Mouse (Mus musculus): ENCODE data around the gene Onecut3.

The Onecut3 gene

DNA sequence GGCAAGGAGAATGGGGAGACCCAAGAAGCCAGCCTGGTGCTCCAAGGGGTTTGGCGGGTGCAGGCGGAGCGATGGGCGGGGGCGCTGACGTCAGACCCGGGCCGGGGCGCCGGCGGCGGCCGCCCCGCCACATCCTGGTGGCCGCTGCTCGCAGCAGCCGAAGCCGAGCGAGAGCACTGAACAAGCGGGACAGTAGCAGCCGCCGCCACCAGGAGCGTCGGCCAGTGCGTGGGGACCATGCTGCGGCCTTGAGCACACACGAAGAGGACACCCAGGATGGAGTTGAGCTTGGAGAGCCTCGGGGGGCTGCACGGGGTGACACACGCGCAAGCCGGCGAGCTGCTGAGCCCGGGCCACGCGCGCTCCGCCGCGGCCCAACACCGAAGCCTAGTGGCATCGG lies at the start of gene Onecut3:
Onecut3 (plus strand) TSS at position 104 of the 400 bp plus-strand sequence.
- no peak for DNase-seq (ENCODE audit: low read depth, low spot score)

DNA sequence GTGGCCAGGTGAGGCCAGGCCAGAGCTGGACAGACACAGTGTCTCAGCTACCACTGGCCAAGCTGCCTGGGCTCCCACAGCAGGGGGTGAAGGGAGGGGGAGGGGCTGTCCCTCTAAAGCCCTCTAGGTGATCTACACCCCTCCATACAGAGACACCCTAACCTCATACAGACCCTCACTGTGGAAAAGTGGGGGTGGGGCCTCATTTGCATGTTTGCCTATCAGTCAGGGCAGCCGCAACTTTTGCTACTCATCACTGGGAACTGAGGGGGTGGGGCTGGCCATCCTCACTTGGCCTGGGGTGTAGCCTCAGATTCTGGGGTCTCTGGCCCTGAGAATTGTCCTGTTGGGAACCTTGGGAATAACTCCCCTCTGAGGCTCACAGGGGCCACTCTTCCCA lies 49.6 kb upstream of the Onecut3 start:
- no peak for DNase-seq (ENCODE audit: low read depth, low spot score)

DNA sequence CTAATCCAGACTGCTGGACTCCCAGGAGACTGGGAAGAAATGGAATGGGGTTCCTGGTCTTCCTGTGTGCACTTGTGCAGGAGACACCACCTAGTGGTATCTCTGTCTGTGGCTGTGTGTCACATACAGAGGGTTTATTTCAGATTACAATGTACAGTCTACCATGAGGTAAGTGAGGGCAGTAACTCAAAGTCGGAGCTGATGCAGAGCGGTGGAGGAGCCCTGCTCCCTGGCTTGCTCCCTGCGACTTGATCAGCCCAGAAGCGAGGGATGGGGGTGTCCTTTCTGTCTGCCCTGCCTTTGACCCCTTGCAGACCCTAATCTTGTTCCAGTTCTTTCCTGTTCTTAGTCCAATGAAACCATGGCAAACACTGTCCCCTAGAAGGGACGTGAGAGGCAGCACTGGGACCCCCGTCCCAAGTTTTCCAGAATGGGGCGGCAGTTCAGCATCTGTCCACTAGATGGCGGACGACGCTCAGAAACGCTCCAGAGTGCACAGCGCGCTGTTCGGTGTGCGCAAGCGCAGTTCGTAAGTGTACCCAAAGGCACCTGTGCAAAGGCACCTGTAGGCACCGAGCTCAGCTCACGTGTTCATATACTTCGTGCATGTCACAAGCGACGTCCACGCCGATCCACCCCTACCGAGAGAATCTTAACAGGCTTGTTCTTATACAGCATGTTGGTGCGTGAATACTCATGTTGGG lies 48.6 kb upstream of the Onecut3 start:
- DNase-seq (ENCODE audit: low read depth, low spot score) = peak; percentile 69

DNA sequence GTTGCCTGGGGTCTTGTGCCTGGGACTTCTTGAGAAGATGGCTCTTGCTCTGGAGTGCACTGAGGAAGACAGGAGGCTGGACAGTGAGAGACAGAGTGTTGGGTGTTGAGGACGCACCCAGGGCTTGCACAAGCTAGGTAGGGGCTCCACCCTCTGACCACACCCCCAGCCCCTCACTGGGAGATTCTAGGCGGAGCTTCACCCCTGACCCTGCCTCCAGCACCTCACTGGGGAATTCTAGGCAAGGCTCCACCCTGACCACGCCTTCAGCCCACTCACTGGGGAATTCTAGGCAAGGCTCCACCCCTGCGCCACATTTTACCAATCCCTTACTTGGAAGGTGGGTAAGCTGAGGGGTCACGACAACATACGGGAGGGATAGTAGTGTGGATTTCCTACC lies 44.0 kb upstream of the Onecut3 start:
- peak; percentile 75 for DNase-seq (ENCODE audit: low read depth, low spot score)

DNA sequence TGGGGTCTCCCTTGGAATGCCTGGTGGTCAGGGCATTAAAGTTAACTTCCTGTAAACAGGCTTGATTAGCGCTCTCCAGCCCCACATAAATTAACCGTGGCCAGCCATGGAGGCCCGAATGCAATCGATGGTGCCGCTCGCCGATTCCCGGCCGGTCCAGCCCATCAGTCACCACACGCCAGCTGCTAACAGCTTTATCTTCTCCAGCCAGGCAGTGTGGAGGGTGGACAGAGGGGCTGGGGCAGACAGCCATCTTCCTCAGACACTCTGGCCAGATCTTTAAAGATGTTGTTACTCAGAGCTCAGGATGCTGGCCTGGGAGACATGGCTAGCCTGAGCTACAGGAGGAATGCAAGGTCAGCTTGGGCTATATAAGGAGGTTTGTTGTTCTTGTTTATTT lies 41.0 kb upstream of the Onecut3 start:
- no peak for DNase-seq (ENCODE audit: low read depth, low spot score)

DNA sequence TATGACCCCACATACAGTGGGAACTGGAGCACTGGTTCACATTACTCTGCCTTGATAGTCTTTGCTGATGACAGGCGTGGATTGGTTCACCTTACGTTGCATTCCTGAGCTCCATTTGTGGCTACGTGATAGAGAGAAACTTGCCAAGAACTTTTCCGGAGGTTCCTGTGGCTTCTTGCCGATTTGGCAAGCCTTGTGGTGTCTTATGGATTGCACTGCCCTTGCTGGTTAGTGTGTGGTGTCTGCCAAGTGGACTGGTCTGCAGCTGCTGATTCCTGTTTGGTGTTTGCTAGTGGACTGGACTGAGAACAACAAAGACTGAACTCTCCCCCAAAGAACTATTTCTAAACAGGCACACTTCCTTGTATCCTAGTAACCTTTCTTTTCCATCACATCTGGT lies 39.9 kb upstream of the Onecut3 start:
- DNase-seq (ENCODE audit: low read depth, low spot score) = no peak

DNA sequence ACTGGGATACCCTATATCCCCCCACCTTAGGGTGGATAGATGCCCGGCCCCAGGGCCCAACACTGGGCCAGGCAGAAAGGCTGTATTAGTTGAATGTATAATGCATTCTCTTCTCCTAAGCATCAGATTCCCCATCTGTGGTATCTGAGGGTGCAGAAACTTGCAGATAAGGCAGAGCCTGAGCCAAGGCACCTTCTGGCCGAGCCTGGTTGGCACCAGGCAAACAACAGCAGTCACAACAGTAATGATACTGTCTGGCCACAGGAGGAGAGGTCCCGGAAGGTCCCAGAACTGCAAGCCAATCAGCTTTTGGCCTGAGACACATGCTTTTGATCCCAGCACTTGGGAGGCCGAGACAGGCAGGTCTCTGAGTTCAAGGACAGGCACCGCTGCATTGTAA lies 38.9 kb upstream of the Onecut3 start:
- DNase-seq (ENCODE audit: low read depth, low spot score) = no peak

DNA sequence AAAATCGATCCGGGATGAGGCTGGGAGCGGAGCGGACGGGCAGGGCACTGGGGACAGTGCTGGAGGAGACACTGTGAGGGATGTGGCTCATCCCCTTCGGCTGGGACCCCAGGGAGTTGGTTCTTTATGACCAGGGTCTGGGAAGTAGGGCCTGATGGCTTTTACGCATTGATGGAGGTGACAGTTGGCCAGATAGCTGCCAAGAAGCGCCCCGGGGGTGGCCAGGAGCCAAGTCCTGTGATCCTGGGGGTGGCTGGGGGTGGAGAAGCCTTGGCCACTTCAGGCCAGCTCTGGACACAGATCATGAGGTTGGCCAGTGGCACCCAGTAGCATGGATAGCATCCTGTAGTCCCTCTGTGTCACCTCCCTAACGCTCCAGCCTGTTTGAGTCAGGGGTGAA lies 35.4 kb upstream of the Onecut3 start:
- DNase-seq (ENCODE audit: low read depth, low spot score) = no peak

DNA sequence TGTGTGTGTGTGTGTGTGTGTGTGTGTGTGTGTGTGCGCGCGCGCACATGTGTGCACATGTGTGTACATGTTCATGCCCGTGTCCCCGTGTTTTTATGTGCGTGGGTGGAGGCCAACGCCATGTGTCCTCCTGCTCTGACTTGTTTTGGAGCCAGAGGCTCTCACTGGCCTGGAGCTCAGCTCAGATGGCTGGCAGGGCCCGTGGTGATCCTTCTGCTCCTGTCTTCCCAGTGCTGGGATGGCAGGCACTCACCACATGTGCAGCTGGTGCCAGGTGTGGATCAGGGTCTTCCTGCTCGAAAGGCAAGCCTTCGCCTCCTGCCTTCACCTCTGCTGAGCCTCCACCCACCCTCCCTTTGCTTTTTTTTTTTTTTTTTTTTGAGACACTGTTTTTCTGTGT lies 35.0 kb upstream of the Onecut3 start:
- no peak for DNase-seq (ENCODE audit: low read depth, low spot score)

DNA sequence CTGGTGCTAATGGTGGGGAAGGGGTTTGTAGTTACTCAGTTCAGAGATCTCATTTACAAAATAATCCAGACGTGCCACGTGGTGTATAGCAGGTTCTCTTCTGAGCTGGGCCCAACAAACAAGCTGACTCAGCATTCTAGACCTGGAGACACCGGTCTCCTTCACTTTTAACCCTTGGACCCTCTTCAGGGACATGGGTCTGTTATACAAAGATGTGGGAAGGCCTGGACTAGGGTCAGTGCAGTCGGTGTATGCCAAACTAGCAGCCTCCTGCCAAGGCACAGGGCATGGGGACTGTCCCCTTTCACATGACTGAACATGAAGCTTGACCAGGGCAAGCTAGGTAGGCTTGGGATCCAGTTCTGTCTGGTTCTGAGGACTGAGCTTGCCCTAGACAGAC lies 34.3 kb upstream of the Onecut3 start:
- no peak for DNase-seq (ENCODE audit: low read depth, low spot score)

DNA sequence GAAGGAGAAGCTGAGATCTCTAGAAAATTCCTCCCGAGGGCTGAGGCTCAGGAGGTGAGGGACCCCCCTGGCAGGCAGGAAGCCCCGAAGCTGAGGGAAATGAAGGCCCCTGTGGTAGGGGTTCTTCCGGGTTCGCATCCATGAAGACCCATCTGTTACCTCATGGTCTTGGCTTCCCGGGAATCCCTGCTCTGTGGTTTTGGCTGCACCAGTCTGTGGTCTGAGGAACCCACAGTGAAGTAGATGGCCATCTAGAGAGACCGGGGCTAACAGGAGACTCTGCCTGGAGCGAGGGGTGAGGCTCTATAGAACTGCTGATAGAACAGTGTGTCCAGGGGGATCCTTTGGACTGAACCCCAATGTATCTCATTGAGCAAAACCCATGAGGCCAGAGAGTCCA lies 33.3 kb upstream of the Onecut3 start:
- no peak for DNase-seq (ENCODE audit: low read depth, low spot score)

DNA sequence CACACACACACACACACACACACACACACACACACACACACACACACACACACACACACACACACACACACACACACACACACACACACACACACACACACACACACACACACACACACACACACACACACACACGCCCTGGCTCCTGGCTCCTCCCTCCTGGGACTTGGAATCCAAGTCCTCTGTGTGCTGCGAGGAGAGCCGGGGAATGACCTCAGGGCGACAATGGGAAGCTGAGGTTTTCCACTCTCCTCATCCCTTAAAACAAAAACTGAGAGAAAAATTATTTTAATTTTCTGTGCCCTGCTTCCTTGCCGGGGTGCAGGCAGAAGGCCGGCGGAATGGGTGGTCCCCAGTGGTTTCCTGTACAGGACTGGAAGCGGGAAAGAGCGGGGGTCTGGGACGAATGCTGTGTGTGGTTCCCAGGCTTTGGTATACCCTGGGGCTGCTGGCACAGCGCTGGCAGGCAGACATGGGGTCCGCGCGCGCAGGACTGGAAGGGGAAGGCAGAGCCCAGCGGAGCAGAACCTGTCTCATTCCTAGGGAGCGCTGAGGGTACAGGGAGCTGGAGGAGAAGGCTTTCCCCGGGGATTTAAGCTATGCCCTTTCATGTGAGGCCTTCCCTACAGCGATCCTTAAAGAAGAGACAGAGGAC lies 30.1 kb upstream of the Onecut3 start:
- no peak for DNase-seq (ENCODE audit: low read depth, low spot score)

DNA sequence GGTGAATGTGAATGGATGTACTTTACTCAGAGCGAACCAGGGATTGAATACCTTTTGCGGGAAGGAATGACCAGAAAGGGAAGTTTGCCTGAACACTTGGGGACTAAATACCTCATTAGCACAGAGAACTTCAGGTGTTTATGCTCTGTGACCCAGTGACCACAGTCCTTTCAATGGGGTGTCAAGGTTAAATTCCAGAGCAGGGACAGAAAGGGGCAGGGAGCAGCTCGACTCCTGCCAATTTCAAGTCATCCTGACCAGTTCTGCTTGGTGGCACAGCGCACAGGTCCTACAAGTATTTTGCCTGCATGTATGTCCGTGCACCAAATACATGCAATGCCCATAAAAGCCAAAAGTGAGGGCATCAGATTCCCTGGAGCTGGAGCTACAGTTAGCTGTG lies 29.6 kb upstream of the Onecut3 start:
- no peak for DNase-seq (ENCODE audit: low read depth, low spot score)

DNA sequence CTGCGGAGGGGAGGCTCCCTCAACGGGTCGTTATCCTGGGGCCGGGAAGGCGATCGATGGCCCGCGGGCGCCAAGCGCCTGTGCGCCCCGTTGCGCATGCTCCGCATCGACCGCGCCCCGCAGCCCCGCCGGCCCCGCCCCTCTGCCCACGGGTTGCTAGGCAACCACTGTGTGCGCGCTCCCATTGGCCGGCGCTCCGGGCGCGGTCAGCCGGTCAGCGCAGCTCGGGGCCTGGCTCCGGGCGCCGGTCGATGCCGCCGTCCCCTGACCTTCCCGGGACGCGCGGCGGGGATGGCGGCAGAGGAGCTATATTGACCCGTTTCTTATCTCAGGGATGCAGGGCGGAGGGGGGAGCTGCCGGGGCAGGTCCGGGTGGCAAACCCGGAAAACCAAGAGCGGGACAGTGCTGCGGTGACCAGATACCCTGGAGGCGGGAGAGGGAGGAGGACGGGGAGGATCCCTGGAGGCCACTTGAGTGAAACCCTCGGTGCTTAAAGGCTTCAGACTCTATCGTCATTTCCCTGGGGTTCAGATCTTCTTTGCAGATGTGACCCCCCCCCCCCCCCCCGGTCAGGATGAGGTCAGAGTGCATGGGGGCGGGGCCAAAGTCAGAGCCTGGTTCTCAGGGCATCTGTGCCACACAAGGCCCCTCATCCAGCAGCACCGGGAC lies 19.2 kb upstream of the Onecut3 start:
- DNase-seq (ENCODE audit: low read depth, low spot score) = no peak

DNA sequence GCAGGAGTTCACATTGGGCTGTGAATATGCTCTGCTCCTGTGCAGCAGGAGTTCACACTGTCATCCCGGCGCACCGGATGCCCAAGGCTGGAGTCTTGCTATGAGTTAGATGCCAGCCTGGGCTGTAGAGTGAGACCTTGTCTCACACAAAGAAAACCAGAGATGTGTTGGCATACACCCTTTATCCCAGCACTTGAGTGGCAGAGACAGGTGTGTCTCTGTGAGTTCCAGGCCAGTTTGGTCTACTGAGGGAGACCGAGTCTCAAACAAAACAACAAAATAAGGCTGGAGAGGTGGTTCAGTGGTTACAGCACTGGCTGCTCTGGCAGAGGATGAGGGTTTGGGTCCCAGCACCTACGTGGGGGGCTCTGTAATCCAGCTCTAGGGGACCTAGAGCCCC lies 16.1 kb upstream of the Onecut3 start:
- DNase-seq (ENCODE audit: low read depth, low spot score) = no peak

DNA sequence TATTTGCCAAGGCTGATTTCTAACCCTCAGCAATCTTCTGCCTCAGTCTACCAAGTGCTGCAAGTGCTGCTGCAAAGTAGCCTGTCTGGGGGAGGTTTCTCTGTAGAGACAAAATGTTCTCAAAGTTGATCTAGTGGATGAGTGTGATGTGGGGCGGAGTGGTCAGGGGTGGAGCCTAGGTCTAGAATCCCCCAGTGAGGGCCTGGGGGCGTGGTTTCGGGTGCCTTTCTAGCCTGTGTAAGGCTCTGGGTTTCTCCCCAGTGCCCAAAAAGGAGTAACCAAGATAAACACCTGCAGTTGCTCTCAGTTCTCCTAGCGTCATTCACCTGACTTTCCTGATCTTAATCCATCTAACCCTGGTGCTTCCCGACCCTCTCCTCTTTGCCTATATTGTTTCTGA lies 13.6 kb upstream of the Onecut3 start:
- no peak for DNase-seq (ENCODE audit: low read depth, low spot score)

DNA sequence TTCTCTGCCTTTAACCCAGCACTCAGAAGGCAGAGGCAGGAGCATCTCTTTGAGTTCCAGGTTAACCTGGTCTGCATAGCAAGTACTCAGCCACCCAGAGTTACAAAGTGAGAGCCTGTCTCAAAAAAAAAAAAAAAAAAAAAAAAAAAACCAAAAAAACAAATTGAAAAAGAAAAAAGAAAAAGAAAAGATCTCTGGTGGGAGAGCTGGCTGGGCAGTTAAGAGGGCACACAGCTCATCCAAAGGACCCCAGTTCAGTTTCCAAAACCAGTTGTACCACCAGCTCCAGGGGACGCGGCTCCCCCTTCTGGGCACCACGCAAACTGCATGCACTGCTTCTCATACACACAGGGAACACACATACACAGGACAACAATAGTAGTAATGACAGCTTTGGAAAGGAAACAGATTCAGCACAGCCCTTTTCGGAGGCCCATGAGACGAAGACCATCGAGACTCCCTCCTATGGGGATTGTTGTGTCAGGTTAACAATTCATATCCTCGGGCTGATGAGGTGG lies 7.7 kb upstream of the Onecut3 start:
- no peak for DNase-seq (ENCODE audit: low read depth, low spot score)

DNA sequence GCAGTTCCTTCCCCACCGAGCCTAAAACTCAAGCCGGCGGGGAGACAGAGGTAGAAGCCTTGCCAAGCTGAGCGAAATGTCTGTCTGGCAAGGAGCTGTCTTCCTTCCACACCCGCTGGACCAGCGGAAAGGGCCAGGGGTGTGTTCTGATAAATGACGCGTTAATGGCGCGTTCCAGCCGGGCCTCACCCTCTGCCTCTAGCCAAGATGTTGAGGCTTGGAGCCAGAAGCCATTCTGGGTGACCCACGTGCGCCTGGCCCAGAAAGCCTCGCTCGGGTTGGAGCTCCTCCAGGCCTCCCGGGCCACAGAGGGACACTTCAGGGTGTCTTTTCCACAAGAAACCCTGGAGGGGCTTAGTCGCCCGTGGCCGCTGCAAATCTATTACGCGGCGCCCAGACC lies 4.6 kb upstream of the Onecut3 start:
- DNase-seq (ENCODE audit: low read depth, low spot score) = no peak

DNA sequence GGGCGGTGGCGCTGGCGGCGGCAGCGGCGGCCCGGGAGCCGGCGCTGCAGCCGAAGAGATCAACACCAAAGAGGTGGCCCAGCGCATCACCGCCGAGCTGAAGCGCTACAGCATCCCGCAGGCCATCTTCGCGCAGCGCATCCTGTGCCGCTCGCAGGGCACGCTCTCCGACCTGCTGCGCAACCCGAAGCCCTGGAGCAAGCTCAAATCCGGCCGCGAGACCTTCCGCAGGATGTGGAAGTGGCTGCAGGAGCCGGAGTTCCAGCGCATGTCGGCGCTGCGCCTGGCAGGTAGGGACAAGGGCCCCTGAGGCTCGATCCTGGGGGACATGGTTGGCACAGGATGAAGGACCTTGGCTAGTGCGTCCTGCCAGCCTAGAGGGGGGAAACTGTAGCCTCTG lies 1.3 kb downstream of the Onecut3 start:
- no peak for DNase-seq (ENCODE audit: low read depth, low spot score)

DNA sequence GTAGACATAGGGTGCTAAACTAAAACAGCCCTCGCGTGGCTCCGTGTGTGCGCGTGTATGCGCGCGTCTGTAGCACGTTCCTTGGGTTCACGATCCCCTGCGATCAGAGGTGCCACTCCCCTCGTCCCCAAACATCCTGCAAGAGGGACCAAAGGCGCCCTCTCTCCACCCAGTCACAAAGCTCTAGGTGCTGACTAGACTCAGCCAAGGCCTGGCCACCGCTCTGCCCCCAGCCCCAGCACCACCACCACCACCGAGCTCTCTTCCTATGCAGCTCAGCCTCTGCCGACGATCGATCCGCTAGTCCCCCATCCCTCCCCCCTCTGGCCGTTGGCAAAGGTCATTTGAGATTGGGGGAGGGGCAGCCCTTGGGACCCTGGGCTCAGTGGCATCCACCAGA lies 1.8 kb downstream of the Onecut3 start:
- no peak for DNase-seq (ENCODE audit: low read depth, low spot score)

DNA sequence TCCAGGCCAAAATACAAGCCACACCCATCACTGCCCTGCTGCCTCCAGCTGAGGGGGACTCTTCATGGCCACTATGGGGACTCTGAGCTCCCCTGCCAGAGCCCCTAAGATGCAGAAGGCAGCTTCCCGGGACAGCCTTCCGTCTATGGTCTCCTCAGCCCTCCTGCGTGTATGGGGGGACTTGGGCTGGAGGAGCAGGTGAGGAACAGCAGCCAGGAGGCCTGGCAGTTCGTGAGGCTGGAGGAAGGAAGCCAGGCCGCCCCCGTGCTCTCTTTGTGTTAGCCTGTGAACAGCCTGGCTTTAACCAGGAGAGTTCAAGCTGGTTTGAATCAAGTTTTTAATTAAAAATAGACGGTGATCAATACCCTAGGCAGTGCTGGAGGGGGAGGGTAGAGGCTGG lies 7.7 kb downstream of the Onecut3 start:
- DNase-seq (ENCODE audit: low read depth, low spot score) = no peak

DNA sequence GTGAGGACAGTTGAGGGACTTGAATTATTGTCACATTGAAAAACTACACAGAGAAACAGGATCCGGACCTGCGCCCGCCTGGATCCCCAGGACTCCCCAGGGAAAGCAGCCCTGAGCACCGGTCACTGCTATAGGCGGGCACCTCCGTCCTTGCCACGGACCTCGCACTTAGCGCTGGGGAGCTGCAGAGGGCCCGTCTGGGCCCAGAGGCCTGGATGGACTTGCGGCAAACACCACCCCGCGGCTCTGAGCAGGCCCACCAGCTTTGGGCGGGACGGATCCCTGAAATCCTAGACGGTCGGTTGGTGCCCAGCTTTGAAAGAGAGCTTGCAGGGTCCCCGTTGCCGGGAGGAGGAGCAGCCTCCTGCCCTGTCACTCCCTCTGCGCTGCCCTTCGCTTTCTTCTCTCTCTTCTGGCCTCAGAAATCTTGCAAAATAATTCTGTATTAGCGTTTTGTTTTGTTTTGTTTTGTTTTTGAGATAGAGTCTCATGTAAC lies 8.2 kb downstream of the Onecut3 start:
- no peak for DNase-seq (ENCODE audit: low read depth, low spot score)

Measured in WW6 (cell line).